Mouse (Mus musculus): Measurements from ENCODE around the gene Sec23b. TPM values are rescaled to one million over a fixed set of nuclear protein-coding genes. Genes with fewer than 3 reads are reported as not detected.
A peak's percentile ranks its signal among the peaks of the same experiment; 100 is the strongest.

Gene Sec23b
- polyA plus RNA-seq, 1 experiment = 36.5 TPM

DNA sequence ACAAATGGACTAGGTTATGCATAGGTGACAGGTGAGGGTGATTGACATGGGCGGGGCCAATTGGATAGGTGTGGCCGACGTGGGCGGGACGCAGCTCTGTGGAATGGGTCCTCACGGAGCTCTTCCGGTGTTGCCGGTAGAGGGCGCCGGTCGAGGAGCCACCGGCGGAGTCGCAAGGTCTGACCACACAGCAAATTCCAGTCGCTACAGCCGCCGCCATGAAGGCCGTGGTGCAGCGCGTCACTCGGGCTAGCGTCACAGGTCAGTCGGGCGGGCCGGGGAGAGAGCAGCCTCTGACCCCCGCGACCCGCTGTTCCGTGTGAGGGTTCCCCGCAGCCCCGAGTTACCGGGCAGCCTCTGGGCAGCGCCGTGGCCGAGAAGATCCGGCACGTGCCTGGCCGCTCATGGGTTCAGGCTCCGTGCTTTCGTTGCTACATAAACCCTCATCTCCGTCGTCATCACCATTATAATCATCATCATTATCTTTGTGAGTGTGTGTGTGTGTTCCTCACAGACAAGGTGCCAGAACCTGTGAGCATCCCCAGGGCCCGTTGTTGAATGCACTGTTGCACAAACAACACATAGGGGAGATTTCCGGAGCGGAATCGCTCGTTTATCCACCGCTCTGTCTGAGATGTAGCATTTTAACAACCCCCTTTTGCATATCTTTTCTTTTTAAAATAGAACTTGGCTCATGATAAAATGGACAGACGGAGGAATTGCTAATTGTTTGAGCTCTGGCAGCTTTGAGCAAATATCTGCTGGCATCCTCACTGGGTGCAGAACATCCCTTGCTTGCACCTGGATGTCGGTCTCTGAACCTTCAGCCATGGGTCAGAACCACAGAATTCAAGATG, 44.0 kb downstream of the Sec23b start, which contains the start of gene Dtd1:
Gene Dtd1, plus strand, starts transcription at position 67 of the 857 bp plus-strand sequence.
- H3K4me3 ChIP-seq (ENCODE audit: insufficient read depth, low read length) = peak within 1 kb of the TSS; percentile 94
- H3K27ac ChIP-seq (ENCODE audit: insufficient read depth, low read depth, low read length) = no peak within 1 kb of the TSS
- TF ChIP-seq POLR2A (IDR thresholded peaks at IDR 0.05; ENCODE audit: borderline replicate concordance, low read depth, low read length) = no peak
- no peak for TF ChIP-seq CTCF (IDR thresholded peaks at IDR 0.05; ENCODE audit: low read depth, low read length)
- no peaks in the 10 kb centered on the region; the same call in 1 of the 2 replicates for H3K4me1 ChIP-seq (ENCODE audit: control insufficient read depth, insufficient read depth, low read length)

DNA sequence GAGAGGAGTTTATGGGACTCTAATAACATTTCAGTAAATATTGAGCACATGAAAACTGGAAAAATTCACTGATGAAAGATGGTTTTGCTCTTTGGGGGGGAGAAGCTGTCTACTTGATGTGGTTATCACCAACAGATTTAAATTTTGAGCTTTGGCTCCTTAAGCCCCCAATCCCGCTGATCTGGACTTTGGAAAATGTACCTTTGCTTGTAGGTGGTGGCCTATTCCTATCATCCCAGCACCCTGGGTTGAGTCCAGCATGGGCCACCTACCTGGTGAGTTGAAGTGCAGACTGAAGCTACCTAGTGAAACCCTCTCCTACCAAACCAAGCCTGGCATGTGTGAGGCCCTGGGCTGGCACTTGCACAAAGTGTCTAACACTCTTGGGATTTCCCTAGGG, 45.5 kb downstream of the Sec23b start:
- no peak overlapping the region for H3K4me3 ChIP-seq (ENCODE audit: insufficient read depth, low read length)
- no peaks in the 10 kb centered on the region; the same call in 1 of the 2 replicates for H3K4me1 ChIP-seq (ENCODE audit: control insufficient read depth, insufficient read depth, low read length)
- no peak overlapping the region for H3K27ac ChIP-seq (ENCODE audit: insufficient read depth, low read depth, low read length)
- no peak for TF ChIP-seq POLR2A (IDR thresholded peaks at IDR 0.05; ENCODE audit: borderline replicate concordance, low read depth, low read length)
- no peak for TF ChIP-seq CTCF (IDR thresholded peaks at IDR 0.05; ENCODE audit: low read depth, low read length)

DNA sequence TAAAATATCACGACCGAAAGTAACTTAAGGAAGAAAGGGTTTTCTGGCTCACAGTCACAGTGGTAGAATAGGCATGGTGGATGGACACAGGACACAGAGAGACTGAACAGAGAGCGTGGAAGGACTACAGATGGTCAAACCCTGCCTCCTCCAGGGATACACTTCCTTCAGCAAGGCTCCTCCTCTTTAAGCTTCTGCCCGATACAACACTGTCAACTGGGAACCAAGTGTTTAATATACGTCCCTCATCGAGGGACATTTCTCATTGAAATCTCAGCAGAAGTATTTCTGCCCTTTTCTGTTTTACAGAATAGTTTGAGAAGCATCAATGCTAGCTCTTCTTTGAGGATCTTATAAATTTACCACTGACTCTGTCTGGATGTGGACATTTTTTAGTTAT, 57.9 kb downstream of the Sec23b start:
- Histone ChIP-seq H3K4me1 (ENCODE audit: control insufficient read depth, insufficient read depth, low read length) (no peaks in the 10 kb centered on the region), H3K4me3 (ENCODE audit: insufficient read depth, low read length) (no peak overlapping the region), H3K27ac (ENCODE audit: insufficient read depth, low read depth, low read length) (no peak overlapping the region)
- TF ChIP-seq POLR2A (IDR thresholded peaks at IDR 0.05; ENCODE audit: borderline replicate concordance, low read depth, low read length) = no peak
- TF ChIP-seq CTCF (IDR thresholded peaks at IDR 0.05; ENCODE audit: low read depth, low read length) = no peak

DNA sequence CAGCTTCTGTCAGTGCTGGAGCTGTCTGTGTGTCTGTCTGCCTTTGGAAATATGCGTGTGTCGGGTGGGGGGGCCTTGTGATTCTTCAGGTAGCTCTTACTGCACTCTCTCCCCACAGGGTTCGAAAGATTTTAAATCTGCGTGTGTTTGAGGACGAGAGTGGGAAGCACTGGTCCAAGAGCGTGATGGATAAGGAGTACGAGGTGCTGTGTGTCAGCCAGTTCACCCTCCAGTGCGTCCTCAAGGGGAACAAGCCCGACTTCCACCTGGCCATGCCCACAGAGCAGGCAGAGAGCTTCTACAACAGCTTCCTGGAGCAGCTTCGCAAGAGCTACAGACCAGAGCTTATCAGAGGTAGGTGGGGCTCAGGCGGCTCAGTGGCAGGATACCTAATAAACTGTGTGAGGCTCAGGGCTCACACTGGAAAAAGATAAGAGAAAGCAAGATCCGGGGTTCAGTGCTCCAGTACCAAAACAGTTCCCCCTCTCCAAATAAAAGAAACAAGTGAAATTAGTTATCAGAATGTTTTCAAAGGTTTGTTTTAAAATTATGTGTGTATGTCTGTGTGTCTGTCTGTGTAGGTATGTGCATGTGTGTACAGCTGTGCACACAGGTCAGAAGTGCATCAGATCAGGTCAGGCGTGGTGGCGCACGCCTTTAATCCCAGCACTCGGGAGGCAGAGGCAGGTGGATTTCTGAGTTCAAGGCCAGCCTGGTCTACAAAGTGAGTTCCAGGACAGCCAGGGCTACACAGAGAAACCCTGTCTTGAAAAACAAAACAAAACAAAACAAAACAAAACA, 61.2 kb downstream of the Sec23b start:
- no peak overlapping the region for H3K4me3 ChIP-seq (ENCODE audit: insufficient read depth, low read length)
- H3K4me1 ChIP-seq (ENCODE audit: control insufficient read depth, insufficient read depth, low read length) = peaks cover 4% of the 10 kb centered on the region; the same call in 1 of the 2 replicates
- no peak for TF ChIP-seq CTCF (IDR thresholded peaks at IDR 0.05; ENCODE audit: low read depth, low read length)
- TF ChIP-seq POLR2A (IDR thresholded peaks at IDR 0.05; ENCODE audit: borderline replicate concordance, low read depth, low read length) = no peak

DNA sequence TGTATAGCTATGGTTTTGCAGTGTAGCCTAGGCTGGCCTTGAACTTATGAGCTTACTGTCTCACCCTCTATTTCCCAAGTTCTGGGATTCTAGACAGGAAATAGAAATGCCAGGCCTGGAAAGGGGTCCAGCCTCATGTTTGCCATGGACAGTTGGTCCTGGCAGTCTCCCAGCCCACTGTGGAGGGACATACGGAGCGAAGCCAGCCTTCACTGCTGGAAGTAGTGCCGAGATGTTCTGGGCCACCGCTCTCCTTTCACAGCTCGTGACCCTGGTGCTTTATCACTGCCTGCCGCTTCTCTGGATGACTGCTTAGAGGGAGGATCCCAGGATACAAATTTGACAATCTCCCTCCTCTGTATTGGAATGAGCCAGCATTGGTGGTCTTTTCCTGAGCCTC, 65.5 kb downstream of the Sec23b start:
- Histone ChIP-seq H3K27ac (ENCODE audit: insufficient read depth, low read depth, low read length) (no peak overlapping the region), H3K4me1 (ENCODE audit: control insufficient read depth, insufficient read depth, low read length) (peaks cover 4% of the 10 kb centered on the region; the same call in 1 of the 2 replicates), H3K4me3 (ENCODE audit: insufficient read depth, low read length) (no peak overlapping the region)
- TF ChIP-seq CTCF (IDR thresholded peaks at IDR 0.05; ENCODE audit: low read depth, low read length) (no peak), POLR2A (IDR thresholded peaks at IDR 0.05; ENCODE audit: borderline replicate concordance, low read depth, low read length) (no peak)

More for the DNA sequence above, 61.2 kb downstream of the Sec23b start:
- no peak overlapping the region for H3K27ac ChIP-seq (ENCODE audit: insufficient read depth, low read depth, low read length)

DNA sequence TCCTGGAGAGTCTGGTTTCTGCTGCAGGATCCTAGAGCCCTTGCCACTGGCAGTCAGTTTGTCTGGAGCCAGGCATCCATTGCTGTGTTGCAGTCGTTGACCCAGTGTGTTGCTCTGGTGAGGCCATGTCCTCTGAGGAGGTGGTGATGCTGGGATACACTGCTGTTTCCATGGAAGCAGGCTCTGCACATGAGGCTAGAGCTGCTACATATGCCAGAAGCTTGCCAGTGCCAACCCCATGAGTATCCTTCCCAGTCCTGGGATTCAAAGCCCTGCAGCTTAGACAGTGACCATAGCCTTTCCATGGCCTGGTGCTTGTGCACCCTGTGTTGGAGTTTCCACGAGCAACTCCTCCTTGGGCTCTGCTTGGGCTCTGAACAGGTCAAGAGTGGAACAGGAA, 77.5 kb downstream of the Sec23b start:
- Histone ChIP-seq H3K4me3 (ENCODE audit: insufficient read depth, low read length) (no peak overlapping the region), H3K4me1 (ENCODE audit: control insufficient read depth, insufficient read depth, low read length) (no peaks in the 10 kb centered on the region), H3K27ac (ENCODE audit: insufficient read depth, low read depth, low read length) (no peak overlapping the region)
- TF ChIP-seq POLR2A (IDR thresholded peaks at IDR 0.05; ENCODE audit: borderline replicate concordance, low read depth, low read length) (no peak), CTCF (IDR thresholded peaks at IDR 0.05; ENCODE audit: low read depth, low read length) (no peak)

DNA sequence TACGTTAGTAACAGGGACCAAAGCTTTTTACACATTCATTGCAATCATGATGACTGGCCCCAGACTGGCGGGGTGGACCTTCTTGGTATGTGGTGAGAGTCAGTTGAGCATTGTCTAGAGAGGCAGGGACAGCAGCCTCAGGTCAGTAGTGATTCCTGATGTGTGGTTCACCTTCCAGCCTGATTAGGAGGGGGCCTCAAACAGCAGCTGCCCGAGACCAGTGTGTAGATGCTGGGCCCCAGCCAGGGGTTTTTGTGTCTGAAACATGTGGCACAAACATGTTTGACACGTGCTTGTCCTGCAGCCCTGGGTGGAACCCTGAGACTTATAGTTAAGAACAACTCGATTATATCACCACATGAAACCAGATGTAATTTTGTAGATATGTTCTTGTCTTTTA, 78.2 kb downstream of the Sec23b start:
- Histone ChIP-seq H3K4me3 (ENCODE audit: insufficient read depth, low read length) (no peak overlapping the region), H3K27ac (ENCODE audit: insufficient read depth, low read depth, low read length) (no peak overlapping the region), H3K4me1 (ENCODE audit: control insufficient read depth, insufficient read depth, low read length) (no peaks in the 10 kb centered on the region)
- TF ChIP-seq CTCF (IDR thresholded peaks at IDR 0.05; ENCODE audit: low read depth, low read length) (no peak), POLR2A (IDR thresholded peaks at IDR 0.05; ENCODE audit: borderline replicate concordance, low read depth, low read length) (no peak)

DNA sequence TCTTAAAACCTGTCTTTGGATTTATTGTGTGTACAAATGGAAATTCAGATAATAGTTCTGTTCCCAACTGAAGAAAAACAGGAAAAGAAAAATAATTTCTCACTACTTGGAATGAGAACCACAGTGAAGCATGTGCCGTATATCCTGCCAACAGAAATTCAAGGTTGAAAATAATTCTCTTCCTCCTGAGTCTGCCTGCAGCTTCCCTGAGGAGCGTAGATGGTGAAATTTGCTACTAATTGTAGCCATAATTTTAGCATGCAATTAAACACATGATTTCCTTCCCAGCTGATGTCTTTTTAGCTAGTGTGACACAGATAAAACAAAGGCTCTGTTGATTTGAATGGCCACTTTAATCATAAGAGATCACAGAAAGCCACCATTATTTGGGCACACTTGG, 78.7 kb downstream of the Sec23b start:
- Histone ChIP-seq H3K27ac (ENCODE audit: insufficient read depth, low read depth, low read length) (no peak overlapping the region), H3K4me1 (ENCODE audit: control insufficient read depth, insufficient read depth, low read length) (no peaks in the 10 kb centered on the region), H3K4me3 (ENCODE audit: insufficient read depth, low read length) (no peak overlapping the region)
- TF ChIP-seq CTCF (IDR thresholded peaks at IDR 0.05; ENCODE audit: low read depth, low read length) (no peak), POLR2A (IDR thresholded peaks at IDR 0.05; ENCODE audit: borderline replicate concordance, low read depth, low read length) (no peak)

DNA sequence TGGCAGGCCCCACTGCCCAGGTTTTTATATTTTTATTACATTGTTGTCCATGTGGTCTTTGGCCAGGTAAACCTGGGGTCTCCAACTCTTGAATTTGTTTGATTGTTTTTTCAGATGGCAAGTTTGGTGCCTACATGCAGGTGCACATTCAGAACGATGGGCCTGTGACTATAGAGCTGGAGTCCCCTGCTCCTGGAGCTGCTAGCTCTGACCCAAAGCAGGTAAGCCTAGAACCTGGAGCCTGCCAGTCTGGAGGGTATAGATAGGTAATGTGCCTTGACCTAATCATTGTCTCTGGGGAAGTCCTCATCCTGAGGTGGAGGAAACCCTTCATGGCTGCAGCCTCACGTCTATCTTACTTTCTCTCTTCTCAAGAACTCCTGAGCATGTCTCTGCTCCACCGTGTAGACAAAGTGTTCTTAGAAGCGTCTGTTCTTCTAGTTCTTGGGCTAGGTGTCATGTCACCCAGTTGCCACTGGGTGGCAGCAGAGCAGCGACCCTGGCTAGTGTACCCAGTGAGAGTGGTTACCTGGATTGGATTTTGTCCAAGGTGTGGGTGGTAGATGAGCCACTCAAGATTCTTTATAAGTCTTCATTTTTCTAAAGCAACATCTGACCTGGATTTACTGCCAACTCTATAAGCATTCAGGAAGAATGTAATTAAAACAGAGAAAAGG, 79.8 kb downstream of the Sec23b start:
- TF ChIP-seq CTCF (IDR thresholded peaks at IDR 0.05; ENCODE audit: low read depth, low read length) (peak; percentile 95), POLR2A (IDR thresholded peaks at IDR 0.05; ENCODE audit: borderline replicate concordance, low read depth, low read length) (no peak)
- no peak overlapping the region for H3K4me3 ChIP-seq (ENCODE audit: insufficient read depth, low read length)
- no peak overlapping the region for H3K27ac ChIP-seq (ENCODE audit: insufficient read depth, low read depth, low read length)
- peaks cover 7% of the 10 kb centered on the region for H3K4me1 ChIP-seq (ENCODE audit: control insufficient read depth, insufficient read depth, low read length)

All from bone marrow macrophage, adult 2 months (primary cell).